Mouse (Mus musculus) embryonic fibroblast, embryonic 13.5 days (primary cell): Measurements from ENCODE around the gene Ddx39b.

Experiments used
- CTCF ChIP-seq: IDR thresholded peaks from 2 replicates; pipeline ENCODE4 v1.5.1; 2011; ENCODE audit warnings: mild to moderate bottlenecking, control low read depth, low read length, moderate library complexity, borderline replicate concordance; ENCODE audit not compliant: insufficient read depth
- POLR2A ChIP-seq: IDR thresholded peaks from 2 replicates; pipeline ENCODE4 v1.6.1; 2011; ENCODE audit warnings: low read depth, mild to moderate bottlenecking, control low read depth, low read length, moderate library complexity

DNA sequence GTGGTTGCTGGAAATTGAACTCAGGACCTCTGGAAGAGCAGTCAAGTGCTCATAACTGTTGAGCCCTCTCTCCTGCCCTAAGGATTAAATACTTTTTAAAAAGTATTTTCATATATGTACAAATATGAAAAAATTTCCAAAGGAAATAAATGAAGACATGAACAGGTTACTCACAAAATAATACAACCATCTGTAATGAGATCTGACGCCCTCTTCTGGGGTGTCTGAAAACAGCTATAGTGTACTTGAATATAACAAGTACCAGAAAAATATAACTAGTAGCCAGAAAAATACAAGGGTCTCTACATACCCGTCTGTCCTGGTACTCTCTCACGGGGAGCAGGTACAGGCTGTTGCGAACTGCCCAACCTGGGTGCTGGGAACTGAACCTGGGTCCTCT, 16.9 kb upstream of the Ddx39b start:
- TF ChIP-seq CTCF (no peak), POLR2A (no peak)
